Mouse (Mus musculus): ENCODE data around the gene Zscan10. TPM values are rescaled to one million over a fixed set of nuclear protein-coding genes. Genes with fewer than 3 reads are reported as not detected.
"Not testable (repeated sequence)": the region's sequence is repeated elsewhere in the genome, so short reads cannot be mapped to it uniquely, and the experiment has no call there.

The Zscan10 gene
- polyA plus RNA-seq, 1 experiment from 2014 or later, result not detected

DNA sequence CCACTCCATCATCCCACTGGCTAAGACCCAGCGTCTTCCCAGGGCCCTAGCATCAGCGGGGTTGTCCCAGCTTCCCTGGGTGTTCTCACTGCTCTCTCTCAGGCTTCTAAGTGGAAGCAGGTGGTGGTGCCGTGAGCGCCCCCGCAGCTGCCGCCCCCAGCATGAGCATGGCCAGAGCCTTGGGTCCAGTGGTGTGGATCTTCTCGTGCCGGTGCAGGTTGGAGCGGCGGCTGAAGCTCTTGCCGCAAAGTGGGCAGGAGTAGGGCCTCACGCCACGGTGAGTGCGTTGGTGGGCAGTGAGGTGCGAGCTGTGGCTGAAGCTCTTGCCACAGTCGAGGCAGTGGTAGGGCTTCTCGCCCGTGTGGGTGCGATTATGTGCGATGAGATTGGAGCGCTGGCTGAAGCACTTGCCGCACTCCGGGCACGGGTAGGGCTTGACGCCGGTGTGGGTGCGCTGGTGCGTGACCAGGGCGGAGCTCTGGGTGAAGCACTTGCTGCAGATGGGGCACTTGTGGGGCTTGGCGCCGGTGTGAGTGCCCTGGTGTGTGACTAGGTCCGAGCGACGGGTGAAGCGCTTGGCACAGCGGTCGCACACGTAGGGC, 24.6 kb upstream of the Zscan10 start:
- H3K27ac ChIP-seq (ENCODE audit: low read depth), result no peak overlapping the region
- H3K4me2 ChIP-seq (ENCODE audit: low read depth, low read length), result no peak overlapping the region
- H3K27me3 ChIP-seq (ENCODE audit: insufficient read depth, low read length), result no peaks in the 10 kb centered on the region
- no peak for TF ChIP-seq EP300 (IDR thresholded peaks at IDR 0.05; ENCODE audit: low read depth)
- TF ChIP-seq CTCF (IDR thresholded peaks at IDR 0.05; ENCODE audit: low read depth), result no peak
- no peak overlapping the region for H3K9ac ChIP-seq (replicated peaks)
- no peaks in the 10 kb centered on the region for H3K4me1 ChIP-seq (ENCODE audit: insufficient read depth)
- no peak overlapping the region for H3K4me3 ChIP-seq (ENCODE audit: low read depth, low read length)
- DNase-seq, result no peak
- WGBS (ENCODE audit: insufficient replicate concordance), result 89% methylated on average over 38 of the region's 38 CpGs
- no peaks in the 10 kb centered on the region for H3K9me3 ChIP-seq (ENCODE audit: low read length)
- no peak; the same call in 1 of the 2 replicates for ATAC-seq
- H3K36me3 ChIP-seq (replicated peaks; ENCODE audit: insufficient read depth, low read length), result peaks cover 14% of the 10 kb centered on the region

DNA sequence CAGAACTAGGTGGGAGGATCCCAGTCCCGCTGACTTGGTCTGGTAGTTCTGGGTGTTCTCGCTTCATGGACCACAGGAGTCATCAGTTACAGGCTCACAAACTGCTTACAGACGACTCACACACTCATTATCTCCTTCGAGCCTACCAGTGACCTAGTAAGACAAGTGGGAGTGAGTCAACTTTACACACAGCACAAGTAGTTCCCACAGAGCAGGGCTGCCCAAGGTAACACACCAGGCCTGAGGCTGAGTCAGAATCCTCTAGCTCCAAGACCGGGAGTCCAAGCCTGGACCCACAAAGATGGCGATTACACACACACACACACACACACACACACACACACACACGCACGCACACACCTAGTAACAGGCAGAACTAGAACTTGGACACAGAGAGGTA, 15.9 kb upstream of the Zscan10 start:
- no peak overlapping the region for H3K4me2 ChIP-seq (ENCODE audit: low read depth, low read length)
- no peak overlapping the region for H3K27ac ChIP-seq (ENCODE audit: low read depth)
- H3K9me3 ChIP-seq (ENCODE audit: low read length), result no peaks in the 10 kb centered on the region
- ATAC-seq (no peak), DNase-seq (no peak)
- peaks cover 3% of the 10 kb centered on the region; the same call in 1 of the 2 replicates for H3K36me3 ChIP-seq (replicated peaks; ENCODE audit: insufficient read depth, low read length)
- H3K4me3 ChIP-seq (ENCODE audit: low read depth, low read length), result no peak overlapping the region
- H3K9ac ChIP-seq (replicated peaks), result no peak overlapping the region
- WGBS (ENCODE audit: insufficient replicate concordance), result 68% methylated on average over 8 of the region's 8 CpGs
- TF ChIP-seq EP300 (IDR thresholded peaks at IDR 0.05; ENCODE audit: low read depth), result no peak
- no peak for TF ChIP-seq CTCF (IDR thresholded peaks at IDR 0.05; ENCODE audit: low read depth)
- no peaks in the 10 kb centered on the region for H3K27me3 ChIP-seq (ENCODE audit: insufficient read depth, low read length)
- peaks cover 5% of the 10 kb centered on the region; the same call in 1 of the 2 replicates for H3K4me1 ChIP-seq (ENCODE audit: insufficient read depth)

DNA sequence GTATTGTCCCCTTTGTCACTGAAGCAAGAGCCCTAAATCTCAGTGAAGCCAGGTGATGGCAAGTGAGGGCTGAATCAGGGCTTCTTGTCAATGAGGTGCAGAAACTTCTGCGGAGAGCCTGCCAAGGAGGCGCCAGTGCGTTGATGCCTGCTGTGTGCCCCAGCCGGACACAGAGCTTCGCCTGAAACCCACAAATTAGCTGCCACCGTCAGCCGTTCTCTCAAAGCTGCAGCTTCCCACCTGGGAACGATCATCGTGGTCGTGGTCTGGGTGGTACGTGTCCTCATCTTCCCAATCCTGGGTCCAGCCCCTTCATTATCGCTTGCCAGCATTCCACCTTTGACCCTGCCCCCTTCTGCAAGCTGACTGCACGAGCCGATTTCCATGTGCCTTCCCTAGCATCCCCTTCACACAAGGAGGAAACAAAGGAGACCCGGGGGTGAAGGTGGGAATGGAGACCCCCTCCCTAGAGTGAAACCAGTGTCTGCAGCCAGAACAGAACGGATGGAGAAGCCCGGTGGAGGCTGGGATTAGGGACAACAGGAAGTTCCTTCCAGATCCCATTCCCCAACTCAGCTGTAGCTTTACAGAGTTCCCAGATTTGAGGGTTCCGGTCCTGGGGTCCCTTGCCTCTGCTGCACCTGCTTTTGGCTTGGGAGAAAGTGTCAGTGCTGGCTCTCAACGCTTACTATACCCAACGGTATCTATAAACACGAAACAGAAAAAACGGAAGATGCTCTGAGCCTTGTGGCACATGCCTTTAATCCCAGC, 14.8 kb upstream of the Zscan10 start:
- TF ChIP-seq EP300 (IDR thresholded peaks at IDR 0.05; ENCODE audit: low read depth), result no peak
- no peak for TF ChIP-seq CTCF (IDR thresholded peaks at IDR 0.05; ENCODE audit: low read depth)
- DNase-seq, result peak; percentile 35
- WGBS (ENCODE audit: insufficient replicate concordance), result 4% methylated on average over 22 of the region's 22 CpGs

DNA sequence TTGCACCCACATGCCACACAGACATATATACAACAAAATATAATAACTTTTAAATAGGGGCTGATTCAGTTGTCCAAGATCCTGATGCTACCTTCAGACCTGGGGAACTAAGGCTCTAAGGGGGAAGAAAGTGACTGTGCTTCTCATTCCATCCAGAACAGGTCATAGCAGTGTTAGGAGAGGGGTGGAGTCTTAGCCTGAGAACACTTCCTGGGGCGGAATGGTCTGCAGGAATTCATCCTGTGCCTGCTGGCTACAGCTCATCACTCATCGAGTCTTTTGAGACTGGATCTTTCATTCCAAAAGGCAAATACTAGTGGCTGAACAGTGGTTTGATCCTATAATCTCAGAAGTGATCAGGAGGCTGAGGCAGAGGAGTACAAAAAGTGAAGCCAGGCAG, 13.4 kb upstream of the Zscan10 start:
- Histone ChIP-seq H3K27ac (ENCODE audit: low read depth) (no peak overlapping the region), H3K4me3 (ENCODE audit: low read depth, low read length) (no peak overlapping the region), H3K27me3 (ENCODE audit: insufficient read depth, low read length) (no peaks in the 10 kb centered on the region), H3K36me3 (replicated peaks; ENCODE audit: insufficient read depth, low read length) (no peaks in the 10 kb centered on the region), H3K9me3 (ENCODE audit: low read length) (no peaks in the 10 kb centered on the region), H3K4me2 (ENCODE audit: low read depth, low read length) (no peak overlapping the region), H3K4me1 (ENCODE audit: insufficient read depth) (peaks cover 7% of the 10 kb centered on the region; the same call in 1 of the 2 replicates), H3K9ac (replicated peaks) (no peak overlapping the region)
- DNase-seq (no peak), ATAC-seq (no peak)
- no peak for TF ChIP-seq EP300 (IDR thresholded peaks at IDR 0.05; ENCODE audit: low read depth)
- TF ChIP-seq CTCF (IDR thresholded peaks at IDR 0.05; ENCODE audit: low read depth), result no peak
- WGBS (ENCODE audit: insufficient replicate concordance), result 65% methylated on average over 2 of the region's 2 CpGs

More for the DNA sequence above, 14.8 kb upstream of the Zscan10 start:
- Histone ChIP-seq H3K4me2 (ENCODE audit: low read depth, low read length) (peak overlapping the region; percentile 75), H3K4me3 (ENCODE audit: low read depth, low read length) (peak overlapping the region; percentile 54), H3K36me3 (replicated peaks; ENCODE audit: insufficient read depth, low read length) (no peaks in the 10 kb centered on the region), H3K9ac (replicated peaks) (peak overlapping the region; percentile 37), H3K27me3 (ENCODE audit: insufficient read depth, low read length) (no peaks in the 10 kb centered on the region), H3K27ac (ENCODE audit: low read depth) (no peak overlapping the region), H3K4me1 (ENCODE audit: insufficient read depth) (peaks cover 5% of the 10 kb centered on the region; the same call in 1 of the 2 replicates), H3K9me3 (ENCODE audit: low read length) (no peaks in the 10 kb centered on the region)
- peak; percentile 85 for ATAC-seq

DNA sequence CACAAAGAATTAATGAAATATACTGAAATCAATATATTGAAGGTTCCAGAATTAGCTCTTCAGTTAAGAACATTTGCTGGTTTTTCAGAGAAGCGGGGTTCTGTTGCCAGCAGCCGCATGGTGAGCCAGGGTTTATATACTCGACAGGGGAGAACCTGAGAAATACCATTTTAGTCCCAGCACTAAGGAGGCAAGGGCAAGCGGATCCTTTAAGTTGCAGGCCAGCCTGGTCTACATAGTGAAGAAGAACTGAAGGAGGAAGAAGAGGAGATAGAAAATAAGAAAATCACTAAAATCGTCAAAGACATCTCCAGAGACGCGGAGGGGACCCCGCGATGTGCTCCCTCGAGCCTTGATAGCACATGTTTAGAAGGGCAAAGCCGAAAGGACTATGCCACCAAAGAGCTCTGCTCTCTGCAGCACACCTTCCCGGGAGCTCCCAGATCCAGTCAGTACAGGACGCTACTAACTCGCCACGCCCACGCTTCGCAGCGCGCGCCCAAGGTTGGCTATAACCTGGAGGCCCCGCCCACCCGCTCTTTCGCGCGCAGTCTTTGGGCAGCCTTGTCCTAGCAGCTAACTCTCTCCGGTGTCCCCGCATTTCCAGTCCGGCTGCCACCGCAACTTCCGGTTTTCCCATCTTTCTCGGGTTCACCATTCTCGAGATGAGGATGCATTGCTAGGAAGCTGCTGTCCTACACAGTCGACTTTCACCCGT, 8.3 kb upstream of the Zscan10 start:
- Histone ChIP-seq H3K4me1 (ENCODE audit: insufficient read depth) (0 out of 2 replicates have a peak, but pooled peaks cover 8% of the 10 kb centered on the region), H3K9me3 (ENCODE audit: low read length) (no peaks in the 10 kb centered on the region), H3K36me3 (replicated peaks; ENCODE audit: insufficient read depth, low read length) (no peaks in the 10 kb centered on the region), H3K27ac (ENCODE audit: low read depth) (0 out of 2 replicates have a peak overlapping the region, but pooled peaks have one; percentile 35), H3K27me3 (ENCODE audit: insufficient read depth, low read length) (no peaks in the 10 kb centered on the region), H3K4me2 (ENCODE audit: low read depth, low read length) (peak overlapping the region; percentile 85), H3K4me3 (ENCODE audit: low read depth, low read length) (peak overlapping the region; percentile 63), H3K9ac (replicated peaks) (peak overlapping the region; percentile 53)
- TF ChIP-seq CTCF (IDR thresholded peaks at IDR 0.05; ENCODE audit: low read depth) (no peak), EP300 (IDR thresholded peaks at IDR 0.05; ENCODE audit: low read depth) (no peak)
- ATAC-seq, result peak; percentile 100
- DNase-seq, result peak; percentile 97
- WGBS (ENCODE audit: insufficient replicate concordance), result 7% methylated on average over 34 of the region's 34 CpGs

DNA sequence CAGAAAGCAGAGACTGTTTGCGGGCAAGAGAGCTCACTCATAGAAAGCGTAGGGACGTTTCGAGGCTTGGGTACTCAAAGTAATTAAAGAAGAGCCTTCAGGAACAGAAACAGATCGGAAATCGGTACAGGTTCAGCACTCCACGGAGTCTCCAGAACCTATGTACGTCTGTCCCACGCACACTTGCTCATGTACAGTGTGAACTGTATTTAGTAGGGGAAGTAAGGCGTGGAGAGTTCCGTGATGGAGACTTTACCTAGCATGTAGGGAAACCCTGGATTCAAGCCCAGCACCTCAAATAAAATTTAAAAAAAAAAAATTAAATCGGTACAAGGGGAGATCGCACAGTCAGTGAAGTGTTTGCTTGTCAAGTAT, 7.7 kb upstream of the Zscan10 start:
- Histone ChIP-seq H3K4me2 (ENCODE audit: low read depth, low read length) (peak overlapping the region; percentile 85), H3K4me1 (ENCODE audit: insufficient read depth) (0 out of 2 replicates have a peak, but pooled peaks cover 8% of the 10 kb centered on the region), H3K9ac (replicated peaks) (peak overlapping the region; percentile 53), H3K36me3 (replicated peaks; ENCODE audit: insufficient read depth, low read length) (no peaks in the 10 kb centered on the region), H3K9me3 (ENCODE audit: low read length) (no peaks in the 10 kb centered on the region), H3K27me3 (ENCODE audit: insufficient read depth, low read length) (no peaks in the 10 kb centered on the region), H3K27ac (ENCODE audit: low read depth) (0 out of 2 replicates have a peak overlapping the region, but pooled peaks have one; percentile 35), H3K4me3 (ENCODE audit: low read depth, low read length) (peak overlapping the region; percentile 63)
- peak; percentile 70 for ATAC-seq
- TF ChIP-seq CTCF (IDR thresholded peaks at IDR 0.05; ENCODE audit: low read depth) (no peak), EP300 (IDR thresholded peaks at IDR 0.05; ENCODE audit: low read depth) (no peak)
- DNase-seq, result no peak
- WGBS (ENCODE audit: insufficient replicate concordance), result 9% methylated on average over 13 of the region's 13 CpGs

DNA sequence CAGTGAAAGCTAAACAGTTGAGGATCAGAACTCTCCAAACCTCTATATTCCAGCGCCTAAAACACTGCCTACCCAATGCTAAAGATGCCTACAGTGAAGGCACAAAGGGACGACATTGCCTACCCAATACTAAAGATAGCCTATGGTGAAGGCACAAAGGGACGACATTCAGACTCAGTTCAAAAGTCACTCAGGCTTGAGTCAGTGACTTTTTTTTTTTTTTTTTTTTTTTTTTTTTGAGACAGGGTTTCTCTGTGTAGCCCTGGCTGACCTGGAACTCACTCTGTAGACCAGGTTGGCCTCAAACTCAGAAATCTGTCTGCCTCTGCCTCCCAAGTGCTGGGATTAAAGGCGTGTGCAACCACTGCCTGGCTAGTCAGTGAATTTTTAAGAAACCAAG, 5.5 kb upstream of the Zscan10 start:
- not testable (repeated sequence) for H3K4me2 ChIP-seq (ENCODE audit: low read depth, low read length); DNase-seq; H3K27ac ChIP-seq (ENCODE audit: low read depth); H3K4me3 ChIP-seq (ENCODE audit: low read depth, low read length); H3K9me3 ChIP-seq (ENCODE audit: low read length); H3K9ac ChIP-seq (replicated peaks); H3K27me3 ChIP-seq (ENCODE audit: insufficient read depth, low read length); H3K36me3 ChIP-seq (replicated peaks; ENCODE audit: insufficient read depth, low read length); ATAC-seq
- H3K4me1 ChIP-seq (ENCODE audit: insufficient read depth), result peaks cover 11% of the 10 kb centered on the region; the same call in 1 of the 2 replicates
- 77% methylated on average over 4 of the region's 4 CpGs for WGBS (ENCODE audit: insufficient replicate concordance)

Measured in liver, postnatal 0 days (tissue).